Mouse (Mus musculus): ENCODE measurements at regions not wholly inside any gene's neighbourhood (a gene's known extent, or its start where the extent isn't known, plus 50 kb on each side); places are given as distances from the start of the nearest gene placed in this dataset.

DNA sequence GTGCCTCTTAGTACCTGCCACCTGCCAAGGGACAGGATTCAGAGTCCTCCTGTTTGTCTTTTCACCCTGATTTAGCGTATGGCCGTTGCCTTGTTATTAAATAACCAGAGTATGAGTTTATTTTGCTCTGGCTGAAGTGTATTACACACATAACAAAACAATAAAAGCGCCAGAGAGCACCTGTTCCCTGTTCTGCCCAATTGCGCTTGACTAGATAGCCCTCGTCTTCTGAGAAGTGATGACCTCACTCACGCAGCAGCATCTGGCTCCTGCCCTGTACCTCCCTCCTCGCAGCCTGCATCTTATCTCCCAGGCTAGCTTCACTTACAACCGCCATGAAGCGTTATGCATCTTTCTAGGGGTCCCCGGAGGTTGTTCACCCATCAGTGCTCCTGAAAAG is 346.5 kb downstream of the Wdr11 start:
- Histone ChIP-seq H3K27ac (replicated peaks) (no peak overlapping the region), H3K36me3 (no peaks in the 10 kb centered on the region), H3K4me1 (no peaks in the 10 kb centered on the region), H3K4me2 (no peak overlapping the region), H3K27me3 (replicated peaks) (no peaks in the 10 kb centered on the region), H3K9me3 (replicated peaks) (no peaks in the 10 kb centered on the region), H3K9ac (replicated peaks) (no peak overlapping the region), H3K4me3 (replicated peaks) (no peak overlapping the region)
- 79% methylated on average over 10 of the region's 10 CpGs for WGBS
- no peak for ATAC-seq (ENCODE audit: low FRiP score)

DNA sequence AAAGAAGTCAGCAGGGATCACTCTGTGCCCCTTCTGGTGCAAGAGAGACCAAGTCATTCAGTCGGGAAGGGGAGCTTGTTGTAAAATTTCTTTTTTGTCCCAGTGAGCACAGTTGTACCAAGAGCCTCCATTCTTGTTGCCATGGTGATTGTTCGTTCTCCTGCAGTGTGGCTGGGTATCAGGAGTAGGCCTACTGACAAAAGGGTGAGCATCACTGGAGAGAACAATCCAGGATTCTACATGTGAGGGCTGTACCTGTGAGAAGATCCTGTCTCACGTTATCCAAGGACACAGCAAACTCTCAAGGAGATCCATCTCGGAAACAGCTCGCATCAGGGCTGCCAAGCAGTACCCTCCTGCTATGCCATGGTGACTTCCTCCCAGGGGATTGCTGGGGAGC is 347.6 kb downstream of the Wdr11 start:
- Histone ChIP-seq H3K4me1 (no peaks in the 10 kb centered on the region), H3K27ac (replicated peaks) (no peak overlapping the region), H3K27me3 (replicated peaks) (no peaks in the 10 kb centered on the region), H3K9ac (replicated peaks) (no peak overlapping the region), H3K4me3 (replicated peaks) (no peak overlapping the region), H3K9me3 (replicated peaks) (no peaks in the 10 kb centered on the region), H3K4me2 (no peak overlapping the region), H3K36me3 (no peaks in the 10 kb centered on the region)
- no peak for ATAC-seq (ENCODE audit: low FRiP score)
- WGBS: 62% methylated on average over 5 of the region's 5 CpGs

DNA sequence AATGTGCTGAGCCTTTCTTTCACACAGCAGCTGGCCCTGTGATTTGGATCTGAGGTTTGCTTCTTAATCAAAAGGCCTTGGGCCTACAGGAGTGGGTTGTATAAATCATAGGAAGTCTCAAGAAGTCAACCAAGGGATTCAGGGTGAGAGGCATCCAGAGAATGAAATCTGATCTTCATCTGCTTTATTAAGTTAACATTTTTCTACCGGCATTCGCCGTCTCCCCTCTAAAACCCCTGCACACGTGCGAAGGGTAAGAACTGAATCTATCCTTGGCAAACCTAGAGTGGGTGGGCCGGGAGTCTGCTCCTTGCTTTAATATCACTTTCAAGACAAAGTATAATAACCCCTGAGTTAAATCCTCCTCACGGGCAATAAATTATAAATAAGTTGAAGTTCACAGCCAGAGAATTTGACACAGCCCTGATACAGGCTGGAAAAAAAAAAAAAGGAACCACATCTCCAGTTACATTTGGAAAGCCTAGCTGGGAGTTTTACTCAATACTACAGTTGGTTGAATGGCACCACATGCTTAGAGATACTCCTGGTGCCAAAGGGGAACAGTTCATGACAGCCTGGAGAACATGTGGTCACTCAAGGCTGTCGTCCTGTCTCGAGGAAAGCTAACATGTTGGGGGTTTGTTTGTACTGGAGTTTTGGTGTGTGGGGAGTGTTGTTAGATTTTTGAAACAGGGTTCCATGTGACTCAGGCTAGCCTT is 349.8 kb downstream of the Wdr11 start:
- no peak overlapping the region for H3K27ac ChIP-seq (replicated peaks)
- H3K4me1 ChIP-seq: no peaks in the 10 kb centered on the region
- H3K36me3 ChIP-seq: no peaks in the 10 kb centered on the region
- no peaks in the 10 kb centered on the region for H3K27me3 ChIP-seq (replicated peaks)
- no peaks in the 10 kb centered on the region for H3K9me3 ChIP-seq (replicated peaks)
- ATAC-seq (ENCODE audit: low FRiP score): no peak
- no peak overlapping the region for H3K4me3 ChIP-seq (replicated peaks)
- 84% methylated on average over 9 of the region's 9 CpGs for WGBS
- H3K9ac ChIP-seq (replicated peaks): no peak overlapping the region
- no peak overlapping the region for H3K4me2 ChIP-seq

DNA sequence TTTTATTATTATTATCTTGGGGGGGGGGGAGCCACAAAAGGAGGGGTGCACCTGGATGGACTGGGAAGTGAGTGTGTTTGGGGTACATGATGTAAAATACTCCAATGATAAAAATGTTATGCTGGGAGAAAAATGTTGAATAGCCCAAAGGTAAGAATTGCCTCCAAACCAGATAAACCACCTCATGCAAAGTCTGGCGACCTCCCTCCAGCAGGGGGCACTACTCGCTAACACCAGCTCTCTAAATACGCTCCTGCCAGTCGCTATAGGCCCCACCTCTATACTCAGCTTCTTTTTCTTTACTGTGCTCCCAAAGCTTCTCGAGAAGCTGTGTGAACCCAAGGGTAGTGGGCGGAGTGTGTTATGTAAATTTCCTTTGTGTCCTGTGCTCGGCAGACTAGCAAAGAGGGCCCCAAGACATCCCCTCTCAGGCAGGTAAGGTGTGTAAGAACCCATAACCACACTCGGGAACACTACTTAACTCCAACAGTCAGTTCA is 357.0 kb downstream of the Wdr11 start:
- Histone ChIP-seq H3K4me3 (replicated peaks) (no peak overlapping the region), H3K27ac (replicated peaks) (no peak overlapping the region), H3K9me3 (replicated peaks) (no peaks in the 10 kb centered on the region), H3K27me3 (replicated peaks) (no peaks in the 10 kb centered on the region), H3K4me1 (no peaks in the 10 kb centered on the region), H3K36me3 (no peaks in the 10 kb centered on the region), H3K9ac (replicated peaks) (no peak overlapping the region), H3K4me2 (no peak overlapping the region)
- 76% methylated on average over 8 of the region's 8 CpGs for WGBS
- ATAC-seq (ENCODE audit: low FRiP score): no peak

DNA sequence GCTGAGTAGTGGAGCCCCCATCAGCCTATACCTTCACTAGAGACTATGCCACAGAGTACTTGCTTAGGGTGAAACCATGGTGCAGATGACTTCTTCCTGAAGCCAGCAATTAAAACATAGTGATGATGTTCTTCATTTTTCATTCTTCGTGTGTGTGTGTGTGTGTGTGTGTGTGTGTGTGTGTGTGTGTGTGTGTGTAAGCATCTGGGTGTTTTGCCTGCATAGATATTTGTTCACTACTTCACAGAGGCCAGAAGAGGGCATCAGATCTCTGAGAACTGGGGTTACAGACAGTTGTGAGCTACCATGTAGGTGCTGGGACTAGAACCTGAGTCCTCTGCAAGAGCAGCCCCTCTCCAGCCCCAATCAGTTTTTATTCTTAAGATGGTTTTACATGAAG is 358.8 kb downstream of the Wdr11 start:
- H3K9me3 ChIP-seq (replicated peaks): no peaks in the 10 kb centered on the region
- no peak overlapping the region for H3K4me3 ChIP-seq (replicated peaks)
- H3K27ac ChIP-seq (replicated peaks): no peak overlapping the region
- ATAC-seq (ENCODE audit: low FRiP score): no peak
- WGBS: 100% methylated on average over 1 of the region's 1 CpGs
- no peaks in the 10 kb centered on the region for H3K27me3 ChIP-seq (replicated peaks)
- no peak overlapping the region for H3K9ac ChIP-seq (replicated peaks)
- H3K4me2 ChIP-seq: no peak overlapping the region
- no peaks in the 10 kb centered on the region for H3K36me3 ChIP-seq
- H3K4me1 ChIP-seq: no peaks in the 10 kb centered on the region

DNA sequence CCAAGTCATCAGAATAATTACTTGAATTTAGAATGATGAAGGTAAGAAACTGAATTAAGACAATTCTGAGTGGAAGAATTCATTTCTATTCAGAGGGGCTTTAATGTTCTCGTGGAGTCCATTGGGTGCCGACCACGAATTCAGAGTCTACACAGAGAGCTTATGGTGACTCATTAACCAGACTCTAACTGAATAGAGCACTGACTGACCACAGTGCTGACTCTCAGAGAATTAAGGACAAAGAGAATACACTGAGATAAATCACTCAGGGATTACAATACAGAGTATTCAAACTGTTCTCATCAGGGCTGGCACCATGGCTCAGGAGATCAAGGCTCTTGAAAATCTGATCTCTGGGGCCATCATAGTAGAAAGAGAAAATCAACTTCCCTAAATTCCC is 366.7 kb downstream of the Wdr11 start:
- Histone ChIP-seq H3K27ac (replicated peaks) (no peak overlapping the region), H3K4me1 (peaks cover 12% of the 10 kb centered on the region), H3K27me3 (replicated peaks) (no peaks in the 10 kb centered on the region), H3K9me3 (replicated peaks) (no peaks in the 10 kb centered on the region), H3K9ac (replicated peaks) (no peak overlapping the region), H3K4me2 (no peak overlapping the region), H3K36me3 (no peaks in the 10 kb centered on the region), H3K4me3 (replicated peaks) (no peak overlapping the region)
- 6% methylated on average over 3 of the region's 3 CpGs for WGBS
- no peak for ATAC-seq (ENCODE audit: low FRiP score)

DNA sequence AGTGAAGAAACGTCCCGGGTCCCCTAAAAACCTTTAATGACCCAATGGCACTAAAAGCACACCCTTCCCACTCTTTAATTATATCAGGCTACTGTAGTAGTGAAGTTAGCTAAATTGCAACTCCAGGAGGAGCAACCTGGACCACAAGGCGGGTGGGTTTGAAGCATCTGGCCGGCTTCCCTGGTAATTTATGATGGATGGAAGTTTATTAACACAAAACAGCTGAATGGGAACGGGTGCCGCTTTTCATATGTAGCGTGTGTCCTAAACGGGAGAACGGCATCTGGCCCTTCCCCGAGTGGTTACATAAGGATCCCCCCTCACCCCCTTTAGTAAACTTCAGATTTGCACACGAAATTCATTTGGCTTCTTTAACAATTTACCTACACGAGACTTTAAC is 370.9 kb downstream of the Wdr11 start:
- Histone ChIP-seq H3K9me3 (replicated peaks) (no peaks in the 10 kb centered on the region), H3K27ac (replicated peaks) (no peak overlapping the region), H3K9ac (replicated peaks) (no peak overlapping the region), H3K36me3 (no peaks in the 10 kb centered on the region), H3K27me3 (replicated peaks) (no peaks in the 10 kb centered on the region), H3K4me2 (peak overlapping the region; percentile 21; the same call in 1 of the 2 replicates), H3K4me1 (peaks cover 12% of the 10 kb centered on the region), H3K4me3 (replicated peaks) (no peak overlapping the region)
- no peak for ATAC-seq (ENCODE audit: low FRiP score)
- 20% methylated on average over 12 of the region's 12 CpGs for WGBS

DNA sequence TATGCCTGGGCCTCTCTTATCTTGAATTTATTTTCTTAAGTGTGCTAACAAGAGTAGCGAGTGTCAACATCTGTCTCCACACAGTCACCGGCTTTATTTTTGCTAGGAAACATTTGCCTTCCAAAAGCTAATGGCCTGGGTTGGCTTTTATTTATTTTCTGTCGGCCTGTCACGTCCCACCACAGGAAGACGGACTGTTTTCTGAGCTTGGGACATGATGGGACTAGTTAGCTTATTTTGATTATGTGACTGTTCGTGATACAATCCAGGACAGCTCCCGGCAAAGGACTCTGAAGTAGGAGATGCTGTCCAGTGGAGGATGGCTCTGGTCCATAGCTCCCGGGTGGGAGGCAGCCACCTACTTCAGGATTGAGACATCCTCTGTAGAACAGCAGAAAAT is 372.5 kb downstream of the Wdr11 start:
- no peak for ATAC-seq (ENCODE audit: low FRiP score)
- Histone ChIP-seq H3K4me2 (no peak overlapping the region), H3K9me3 (replicated peaks) (no peaks in the 10 kb centered on the region)

DNA sequence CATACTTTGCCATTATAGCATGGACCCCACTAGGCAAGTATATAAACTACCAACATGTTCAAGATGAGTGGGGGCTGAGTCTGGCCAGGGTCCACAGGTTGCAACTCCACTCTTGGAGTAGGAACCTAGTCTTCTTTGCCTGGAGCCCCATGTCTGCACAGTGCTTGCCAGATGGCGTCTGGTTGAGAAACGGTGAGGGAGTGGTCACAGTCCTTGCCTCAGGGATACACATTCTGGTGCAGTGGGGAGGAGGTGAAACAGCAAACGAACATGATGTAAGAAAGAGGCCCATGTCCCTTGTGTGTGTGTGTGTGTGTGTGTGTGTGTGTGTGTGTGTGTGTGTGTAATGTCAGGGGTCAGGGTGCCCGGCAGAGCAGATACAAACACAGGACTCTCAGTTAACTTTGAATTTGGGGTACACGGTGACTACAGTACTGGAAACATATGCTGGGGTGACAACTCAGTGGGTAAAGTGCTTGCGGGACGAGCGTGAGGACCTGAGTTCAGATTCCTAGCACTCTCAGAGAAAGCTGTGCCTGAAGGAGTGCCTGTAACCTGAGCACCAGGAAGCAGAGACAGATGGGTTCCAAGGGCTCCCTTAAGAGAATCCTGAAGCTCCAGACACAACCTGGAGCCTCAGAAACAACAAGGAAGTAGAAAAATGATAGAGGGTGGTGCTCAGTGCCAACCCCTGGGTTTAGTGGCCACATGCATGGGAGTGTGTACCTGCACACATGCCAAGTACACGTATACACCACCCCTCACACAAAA is 373.8 kb downstream of the Wdr11 start:
- no peaks in the 10 kb centered on the region for H3K27me3 ChIP-seq (replicated peaks)
- WGBS: 85% methylated on average over 9 of the region's 9 CpGs
- no peak overlapping the region for H3K9ac ChIP-seq (replicated peaks)

More for the DNA sequence above, 372.5 kb downstream of the Wdr11 start:
- 85% methylated on average over 8 of the region's 8 CpGs for whole genome bisulfite sequencing
- Histone ChIP-seq H3K36me3 (no peaks in the 10 kb centered on the region), H3K4me1 (peaks cover 12% of the 10 kb centered on the region), H3K27ac (replicated peaks) (no peak overlapping the region), H3K27me3 (replicated peaks) (no peaks in the 10 kb centered on the region), H3K9ac (replicated peaks) (no peak overlapping the region), H3K4me3 (replicated peaks) (no peak overlapping the region)

DNA sequence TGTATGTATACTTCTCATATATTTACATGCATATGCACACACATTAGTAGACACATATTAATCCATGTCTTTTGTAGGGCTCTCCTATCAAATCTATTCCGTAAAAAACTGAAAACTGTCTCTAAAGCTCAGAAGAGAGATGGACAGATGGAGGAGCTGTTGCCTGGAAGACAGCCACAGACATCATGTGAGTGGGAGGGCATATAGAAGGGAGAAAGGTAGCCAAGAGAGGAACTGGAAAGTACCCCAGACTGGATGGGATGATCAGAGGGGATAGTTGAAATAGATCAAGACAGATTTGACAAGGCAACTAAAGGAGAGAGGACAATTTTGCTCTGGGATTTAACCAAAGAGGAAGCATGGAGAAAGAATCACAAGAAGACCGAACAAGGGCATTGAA is 375.1 kb downstream of the Wdr11 start:
- Histone ChIP-seq H3K4me3 (replicated peaks) (no peak overlapping the region), H3K27ac (replicated peaks) (no peak overlapping the region), H3K9ac (replicated peaks) (no peak overlapping the region), H3K36me3 (no peaks in the 10 kb centered on the region), H3K4me2 (no peak overlapping the region), H3K4me1 (peaks cover 10% of the 10 kb centered on the region), H3K9me3 (replicated peaks) (no peaks in the 10 kb centered on the region), H3K27me3 (replicated peaks) (no peaks in the 10 kb centered on the region)
- 95% methylated on average over 2 of the region's 2 CpGs for WGBS
- ATAC-seq (ENCODE audit: low FRiP score): no peak

More for the DNA sequence above, 373.8 kb downstream of the Wdr11 start:
- no peaks in the 10 kb centered on the region for H3K36me3 ChIP-seq
- H3K4me2 ChIP-seq: no peak overlapping the region
- no peak overlapping the region for H3K4me3 ChIP-seq (replicated peaks)
- no peaks in the 10 kb centered on the region for H3K9me3 ChIP-seq (replicated peaks)
- ATAC-seq (ENCODE audit: low FRiP score): no peak
- H3K27ac ChIP-seq (replicated peaks): no peak overlapping the region
- peaks cover 12% of the 10 kb centered on the region for H3K4me1 ChIP-seq

DNA sequence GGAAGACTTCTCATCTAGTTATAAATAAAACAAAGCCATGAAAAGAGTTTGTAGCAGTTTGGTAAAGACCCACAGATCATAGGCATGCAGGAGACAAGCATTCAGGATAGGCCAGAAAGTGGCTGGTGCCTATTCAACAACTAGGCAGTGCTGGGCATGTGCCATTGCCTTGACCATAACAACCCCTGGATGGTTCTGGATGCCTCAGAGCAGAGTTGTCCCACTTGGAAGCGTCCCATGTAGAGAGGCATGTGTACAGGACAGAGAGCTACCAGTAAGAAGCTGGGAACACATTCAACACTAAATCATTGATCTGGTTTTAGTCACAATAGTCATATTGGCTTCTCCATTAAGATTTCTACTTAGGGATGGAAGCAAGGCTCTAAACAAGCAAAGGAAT is 378.5 kb downstream of the Wdr11 start:
- Histone ChIP-seq H3K4me3 (replicated peaks) (no peak overlapping the region), H3K4me1 (no peaks in the 10 kb centered on the region), H3K27ac (replicated peaks) (no peak overlapping the region), H3K36me3 (no peaks in the 10 kb centered on the region), H3K9me3 (replicated peaks) (no peaks in the 10 kb centered on the region), H3K4me2 (no peak overlapping the region), H3K27me3 (replicated peaks) (no peaks in the 10 kb centered on the region), H3K9ac (replicated peaks) (no peak overlapping the region)
- WGBS: 81% methylated on average over 1 of the region's 1 CpGs
- no peak for ATAC-seq (ENCODE audit: low FRiP score)

DNA sequence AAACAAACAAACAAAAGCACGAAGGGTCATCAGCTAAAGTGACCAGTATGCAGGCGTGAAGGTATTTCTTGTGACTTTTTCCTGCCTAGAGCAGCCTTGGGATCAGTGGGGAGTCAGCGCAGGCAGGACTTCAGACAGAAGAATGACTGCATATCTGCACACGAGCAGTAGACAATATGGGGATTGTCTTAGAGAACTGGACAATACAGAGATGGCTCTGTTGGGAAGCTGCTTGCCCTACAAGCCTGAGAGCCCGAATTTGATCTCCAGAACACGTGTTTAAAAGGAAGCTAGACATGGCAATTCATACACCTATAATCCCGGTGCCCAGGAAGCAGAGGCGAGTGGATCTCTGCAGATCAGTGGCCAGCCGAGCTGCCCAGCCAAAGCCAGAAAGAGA is 382.5 kb downstream of the Wdr11 start:
- H3K36me3 ChIP-seq: no peaks in the 10 kb centered on the region
- WGBS: 80% methylated on average over 9 of the region's 9 CpGs
- no peak overlapping the region for H3K27ac ChIP-seq (replicated peaks)
- H3K4me1 ChIP-seq: no peaks in the 10 kb centered on the region
- no peaks in the 10 kb centered on the region for H3K27me3 ChIP-seq (replicated peaks)
- ATAC-seq (ENCODE audit: low FRiP score): no peak
- H3K4me2 ChIP-seq: no peak overlapping the region
- H3K4me3 ChIP-seq (replicated peaks): no peak overlapping the region
- no peaks in the 10 kb centered on the region for H3K9me3 ChIP-seq (replicated peaks)
- H3K9ac ChIP-seq (replicated peaks): no peak overlapping the region

All from neural tube, embryonic 15.5 days (tissue).